Mouse (Mus musculus) lung, postnatal 0 days (tissue): ENCODE measurements around the gene Efcab5.

Experiments used
- CTCF ChIP-seq: IDR thresholded peaks from 2 replicates; pipeline ENCODE4 v1.5.1; 2016; ENCODE audit warnings: antibody characterized with exemption, mild to moderate bottlenecking
- EP300 ChIP-seq: IDR thresholded peaks from 2 replicates; pipeline ENCODE4 v1.6.1; 2016; ENCODE audit warnings: antibody characterized with exemption, mild to moderate bottlenecking, control low read depth

DNA sequence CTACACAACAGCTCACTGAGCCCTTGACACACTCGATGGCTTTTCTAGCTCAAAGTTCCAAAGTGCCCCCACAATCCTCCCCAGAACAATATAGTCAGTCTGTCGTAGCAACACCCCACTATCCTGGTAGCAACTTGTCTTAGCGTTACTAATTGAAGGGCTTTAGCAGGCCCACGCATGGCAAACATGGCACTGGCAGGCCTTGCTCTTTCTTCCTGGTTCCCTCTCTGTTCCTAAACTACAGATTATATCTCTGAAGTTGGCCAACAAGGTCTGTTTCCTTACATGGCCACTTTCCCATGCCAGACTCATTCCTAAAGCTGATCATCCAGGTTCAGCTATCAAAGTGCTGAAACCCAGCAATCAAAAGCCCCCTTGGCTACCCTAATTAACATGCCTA is 146.9 kb downstream of the Efcab5 start:
- no peak for TF ChIP-seq CTCF
- TF ChIP-seq EP300, result no peak
